Mouse (Mus musculus): ENCODE data around the gene Txndc16. TPM values are rescaled to one million over a fixed set of nuclear protein-coding genes. Genes with fewer than 3 reads are reported as not detected.

The Txndc16 gene
- total and polyA plus RNA-seq, 3 experiments = 0.08 to 0.24 TPM; not detected in 1

GRCm38 (mm10) chr14:45181611-45182010 is 38.5 kb downstream of the Txndc16 start:
- Histone ChIP-seq H3K79me2 (ENCODE audit: control insufficient read depth, insufficient read depth, low read length, poor library complexity) (no peaks in the 10 kb centered on the region), H3K27ac (ENCODE audit: control insufficient read depth, low read depth, low read length) (no peak overlapping the region), H3K4me3 (ENCODE audit: control insufficient read depth in 1 of 2, insufficient read depth in 1 of 2, low read depth in 2 of 2, low read length in 2 of 2) (no peak overlapping the region), H3K36me3 (ENCODE audit: control insufficient read depth in 1 of 2, insufficient read depth in 2 of 2, low read length in 2 of 2) (no peaks in the 10 kb centered on the region), H3K9me3 (replicated peaks; ENCODE audit: insufficient read depth, low read length) (no peaks in the 10 kb centered on the region), H3K9ac (ENCODE audit: control insufficient read depth, low read depth, low read length, poor library complexity, severe bottlenecking) (no peak overlapping the region), H3K27me3 (ENCODE audit: control insufficient read depth in 1 of 2, insufficient read depth in 2 of 2, low read length in 2 of 2) (no peaks in the 10 kb centered on the region; a peak in 3 of 4 replicates), H3K4me1 (ENCODE audit: control insufficient read depth in 1 of 2, insufficient read depth in 2 of 2, low read length in 2 of 2) (no peaks in the 10 kb centered on the region)
- TF ChIP-seq MYB (IDR thresholded peaks at IDR 0.05; ENCODE audit: low read depth, low read length) (no peak), RCOR1 (IDR thresholded peaks at IDR 0.05; ENCODE audit: low read depth, low read length) (no peak), BHLHE40 (IDR thresholded peaks at IDR 0.05; ENCODE audit: borderline replicate concordance, low read depth, low read length) (no peak), KAT2A (conservative IDR thresholded peaks at IDR 0.05; ENCODE audit: low read depth, low read length) (no peak), GATA1 (IDR thresholded peaks at IDR 0.05; ENCODE audit: low read depth, low read length) (no peak), ZNF384 (IDR thresholded peaks at IDR 0.05; ENCODE audit: low read depth, low read length) (no peak), GABPA (IDR thresholded peaks at IDR 0.05; ENCODE audit: low read depth, low read length) (no peak), CTCF (IDR thresholded peaks at IDR 0.05 in 2 of 3, conservative IDR thresholded peaks at IDR 0.05 in 1 of 3; ENCODE audit: control insufficient read depth in 1 of 3, insufficient read depth in 1 of 3, low read depth in 2 of 3, low read length in 3 of 3, poor library complexity in 1 of 3, severe bottlenecking in 1 of 3) (no peak), ZMIZ1 (IDR thresholded peaks at IDR 0.05; ENCODE audit: low read depth, low read length) (no peak), EP300 (IDR thresholded peaks at IDR 0.05; ENCODE audit: low read depth in 1 of 2, low read length in 2 of 2) (no peak), TCF12 (IDR thresholded peaks at IDR 0.05; ENCODE audit: low read depth, low read length) (no peak), MAZ (IDR thresholded peaks at IDR 0.05; ENCODE audit: low read depth, low read length) (no peak), TBP (IDR thresholded peaks at IDR 0.05; ENCODE audit: low read depth, low read length) (no peak), NRF1 (IDR thresholded peaks at IDR 0.05; ENCODE audit: insufficient read depth, low read depth, low read length, poor library complexity, severe bottlenecking) (no peak)
- no peak for DNase-seq (ENCODE audit: low read depth, low spot score)

GRCm38 (mm10) chr14:45179606-45180005 is 40.5 kb downstream of the Txndc16 start:
- H3K27ac ChIP-seq (ENCODE audit: control insufficient read depth, low read depth, low read length) = no peak overlapping the region
- no peaks in the 10 kb centered on the region for H3K4me1 ChIP-seq (ENCODE audit: control insufficient read depth in 1 of 2, insufficient read depth in 2 of 2, low read length in 2 of 2)
- no peak overlapping the region for H3K4me3 ChIP-seq (ENCODE audit: control insufficient read depth in 1 of 2, insufficient read depth in 1 of 2, low read depth in 2 of 2, low read length in 2 of 2)
- no peak overlapping the region for H3K9ac ChIP-seq (ENCODE audit: control insufficient read depth, low read depth, low read length, poor library complexity, severe bottlenecking)
- DNase-seq (ENCODE audit: low read depth, low spot score) = no peak
- H3K27me3 ChIP-seq (ENCODE audit: control insufficient read depth in 1 of 2, insufficient read depth in 2 of 2, low read length in 2 of 2) = no peaks in the 10 kb centered on the region; a peak in 3 of 4 replicates
- no peaks in the 10 kb centered on the region for H3K9me3 ChIP-seq (replicated peaks; ENCODE audit: insufficient read depth, low read length)
- H3K79me2 ChIP-seq (ENCODE audit: control insufficient read depth, insufficient read depth, low read length, poor library complexity) = no peaks in the 10 kb centered on the region
- no peaks in the 10 kb centered on the region for H3K36me3 ChIP-seq (ENCODE audit: control insufficient read depth in 1 of 2, insufficient read depth in 2 of 2, low read length in 2 of 2)
- no peak for TF ChIP-seq CHD1 (IDR thresholded peaks at IDR 0.05; ENCODE audit: low read depth, low read length)
- no peak for TF ChIP-seq MEF2A (IDR thresholded peaks at IDR 0.05; ENCODE audit: extremely low read depth, insufficient replicate concordance, low read depth, low read length, poor library complexity, severe bottlenecking)
- TF ChIP-seq E2F4 (IDR thresholded peaks at IDR 0.05; ENCODE audit: borderline replicate concordance, low read depth, low read length) = no peak
- no peak for TF ChIP-seq MAZ (IDR thresholded peaks at IDR 0.05; ENCODE audit: low read depth, low read length)
- no peak for TF ChIP-seq USF1 (IDR thresholded peaks at IDR 0.05; ENCODE audit: low read depth, low read length)
- TF ChIP-seq EP300 (IDR thresholded peaks at IDR 0.05; ENCODE audit: low read depth in 1 of 2, low read length in 2 of 2) = no peak
- no peak for TF ChIP-seq POLR2AphosphoS5 (IDR thresholded peaks at IDR 0.05; ENCODE audit: borderline replicate concordance, low read depth, low read length)
- TF ChIP-seq SIN3A (IDR thresholded peaks at IDR 0.05; ENCODE audit: low read length) = no peak
- no peak for TF ChIP-seq ZKSCAN1 (IDR thresholded peaks at IDR 0.05; ENCODE audit: low read depth, low read length)
- TF ChIP-seq MYC (IDR thresholded peaks at IDR 0.05; ENCODE audit: low read depth, low read length) = no peak
- no peak for TF ChIP-seq HCFC1 (IDR thresholded peaks at IDR 0.05; ENCODE audit: low read depth, low read length)
